Mouse (Mus musculus): ENCODE results near the gene Skap2. TPM values are rescaled to one million over a fixed set of nuclear protein-coding genes. Genes with fewer than 3 reads are reported as not detected.

Gene Skap2
- 5.8 and 7.3 TPM in 2 replicates for polyA plus RNA-seq (2012; rRNA removed)

GRCm38 (mm10) chr6:52012409-52013244, at the start of gene Skap2:
Gene Skap2 (minus strand): TSS chr6:52012549.

Other genes starting within 250 kb of the Skap2 start
- gene Hoxa1, start 145.8 kb upstream of the Skap2 start, polyA plus RNA-seq (2012; rRNA removed) = 0.36 and 0.41 TPM in 2 replicates
- 2.5 and 2.6 TPM in 2 replicates for gene Hoxa2, start 152.3 kb upstream of the Skap2 start, polyA plus RNA-seq (2012; rRNA removed)
- gene 5730596B20Rik, start 164.9 kb upstream of the Skap2 start, polyA plus RNA-seq (2012; rRNA removed) = 0.02 TPM in 1 of 2 replicates, not detected in the other
- 1.5 TPM in 2 replicates for gene Hoxa4, start 179.2 kb upstream of the Skap2 start, polyA plus RNA-seq (2012; rRNA removed)
- 21.4 and 22.4 TPM in 2 replicates for gene Hoxa5, start 192.0 kb upstream of the Skap2 start, polyA plus RNA-seq (2012; rRNA removed)
- gene Hoxa6, start 196.2 kb upstream of the Skap2 start, polyA plus RNA-seq (2012; rRNA removed) = 9.2 and 10.0 TPM in 2 replicates
- gene Hoxa3, start 200.8 kb upstream of the Skap2 start, polyA plus RNA-seq (2012; rRNA removed) = 18.3 and 20.8 TPM in 2 replicates
- 7.4 and 8.4 TPM in 2 replicates for gene Gm28308, start 200.8 kb upstream of the Skap2 start, polyA plus RNA-seq (2012; rRNA removed)
- 67.1 and 81.2 TPM in 2 replicates for gene Hoxa7, start 209.3 kb upstream of the Skap2 start, polyA plus RNA-seq (2012; rRNA removed)
- 84.0 and 99.4 TPM in 2 replicates for gene Hoxa9, start 218.5 kb upstream of the Skap2 start, polyA plus RNA-seq (2012; rRNA removed)
- gene Hoxa10, start 228.3 kb upstream of the Skap2 start, polyA plus RNA-seq (2012; rRNA removed) = 26.7 and 39.5 TPM in 2 replicates
- gene Hoxa11, start 233.3 kb upstream of the Skap2 start, polyA plus RNA-seq (2012; rRNA removed) = 9.9 and 10.1 TPM in 2 replicates
- gene Hoxa13, start 248.3 kb upstream of the Skap2 start, polyA plus RNA-seq (2012; rRNA removed) = 59.0 and 62.5 TPM in 2 replicates

Measured in colon, adult 2 months (tissue).